Mouse (Mus musculus) limb, embryonic 11.5 days (tissue): Measurements from ENCODE around the gene Ammecr1. TPM values are rescaled to one million over a fixed set of nuclear protein-coding genes. Genes with fewer than 3 reads are reported as not detected.

Experiments
- ATAC-seq: fragments of 200-750 bp; cut with Nextera tagmentation; 2 replicates; pipeline ENCODE4 v1.8.0; 2017; ENCODE audit warnings: low read depth; ENCODE audit not compliant: insufficient number of reproducible peaks, low FRiP score, low TSS enrichment
- DNase-seq: peaks from one replicate; pipeline ENCODE4 v3.0.0-alpha.2; 2015; ENCODE audit warnings: low spot score
- H3K27ac ChIP-seq: fragments of 300-500 bp; sonication (generic); replicated peaks from 2 replicates; pipeline ENCODE4 v1.5.1; 2014; ENCODE audit warnings: low read depth, mild to moderate bottlenecking, low read length
- H3K27me3 ChIP-seq: fragments of 300-500 bp; sonication (generic); 2 replicates; pipeline ENCODE4 v1.6.1; 2014; ENCODE audit warnings: mild to moderate bottlenecking, low read length, mixed read lengths; ENCODE audit not compliant: control insufficient read depth, insufficient read depth
- H3K36me3 ChIP-seq: fragments of 300-500 bp; sonication (generic); 2 replicates; pipeline ENCODE4 v1.6.1; 2014; ENCODE audit warnings: mild to moderate bottlenecking, low read length, moderate library complexity, mixed read lengths; ENCODE audit not compliant: control insufficient read depth, insufficient read depth
- H3K4me1 ChIP-seq: fragments of 300-500 bp; sonication (generic); 2 replicates; pipeline ENCODE4 v1.6.1; 2014; ENCODE audit warnings: low read length, mixed read lengths; ENCODE audit not compliant: control insufficient read depth, insufficient read depth
- H3K4me2 ChIP-seq: fragments of 300-500 bp; sonication (generic); 2 replicates; pipeline ENCODE4 v1.6.1; 2014; ENCODE audit warnings: low read depth, mild to moderate bottlenecking, moderate library complexity; ENCODE audit not compliant: severe bottlenecking
- H3K4me3 ChIP-seq: fragments of 300-500 bp; sonication (generic); 2 replicates; pipeline ENCODE4 v1.5.1; 2014; ENCODE audit warnings: low read depth, low read length
- H3K9ac ChIP-seq: fragments of 300-500 bp; sonication (generic); 2 replicates; pipeline ENCODE4 v1.6.1; 2014; ENCODE audit warnings: mild to moderate bottlenecking, low read length
- H3K9me3 ChIP-seq: fragments of 300-500 bp; sonication (generic); 2 replicates; pipeline ENCODE4 v1.6.1; 2016; ENCODE audit warnings: low read length; ENCODE audit not compliant: control insufficient read depth
- WGBS: fragments of 180-500 bp; shearing (Covaris S2); extraction: QIAGEN DNeasy Blood & Tissue Kit; methylation state at CpG from one replicate; pipeline ENCODE4 v1.1.7; 2014; 5-methylcytosine and 5-hydroxymethylcytosine counted together
- polyA plus RNA-seq: library from polyadenylated mRNA; unstranded; fragments of >200 nt; fragmentation: Nextera tagmentation; extraction: Ambion mirVana; gene quantifications from 2 replicates; pipeline ENCODE4 v1.2.1, GENCODE M21; 2014

The Ammecr1 gene
- polyA plus RNA-seq, 1 experiment from 2014 or later, result 15.5 TPM

DNA sequence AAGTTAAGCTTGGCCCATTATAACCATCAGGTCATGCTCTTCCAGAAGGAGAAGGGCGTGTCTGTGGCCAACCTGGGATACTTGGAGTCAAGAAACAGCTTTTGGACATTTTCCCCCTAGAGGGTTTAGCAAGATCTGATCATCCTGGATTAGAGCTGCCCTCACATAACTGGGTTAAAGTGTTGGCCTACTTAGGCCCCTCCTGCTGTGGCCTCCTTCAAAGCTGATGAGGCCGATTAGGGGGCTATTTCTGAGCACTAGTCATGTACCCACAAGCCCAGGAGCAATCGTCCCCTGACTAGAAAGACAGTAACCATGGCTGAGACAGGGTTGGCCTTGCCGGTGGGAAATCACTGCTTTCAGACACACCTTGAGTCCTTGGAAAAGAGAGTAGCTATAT lies 124.6 kb downstream of the Ammecr1 start:
- Histone ChIP-seq H3K4me1 (no peaks in the 10 kb centered on the region), H3K27ac (no peak overlapping the region), H3K9ac (no peak overlapping the region), H3K9me3 (no peaks in the 10 kb centered on the region), H3K4me3 (no peak overlapping the region), H3K27me3 (no peaks in the 10 kb centered on the region), H3K4me2 (no peak overlapping the region), H3K36me3 (no peaks in the 10 kb centered on the region)
- 81% methylated on average over 4 of the region's 4 CpGs for WGBS
- no peak for DNase-seq
- no peak for ATAC-seq

DNA sequence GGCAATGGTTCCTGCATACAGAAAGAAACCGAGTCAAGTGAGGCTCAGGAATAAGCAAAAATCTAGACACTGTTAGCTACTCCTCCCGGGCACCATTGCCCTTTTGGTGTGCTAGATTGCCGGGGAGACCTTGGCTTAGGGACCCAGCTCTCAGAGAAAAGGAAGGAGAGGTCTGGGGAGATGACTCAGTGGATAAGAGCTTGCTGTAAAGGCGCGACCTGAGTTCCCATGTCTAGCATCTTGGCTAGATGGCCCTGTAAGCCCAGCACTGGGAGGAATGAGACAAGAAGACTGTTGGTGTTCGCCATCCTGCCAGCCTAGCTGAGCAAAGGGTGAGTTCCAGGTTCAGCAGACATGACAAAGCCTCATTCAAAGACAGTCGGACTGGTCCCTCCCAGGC lies 127.1 kb downstream of the Ammecr1 start:
- H3K27me3 ChIP-seq, result no peaks in the 10 kb centered on the region

DNA sequence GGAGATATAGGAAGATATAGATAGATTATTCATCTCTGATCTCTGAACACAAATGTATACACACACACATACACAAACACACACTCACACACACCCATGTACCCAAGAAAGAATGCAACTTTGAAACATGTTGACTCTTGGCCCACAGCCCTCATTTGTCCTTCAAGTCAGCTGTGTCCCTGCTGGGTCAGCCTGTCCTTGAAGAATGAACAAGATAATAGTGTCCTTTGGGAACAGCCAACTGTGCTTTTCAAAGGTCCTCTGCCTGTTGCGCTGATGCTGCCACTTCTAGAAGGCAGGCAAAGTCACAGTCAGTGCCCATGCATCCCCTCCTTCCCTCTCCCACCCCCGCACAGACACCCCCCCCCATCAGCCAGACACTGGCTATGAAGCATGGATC lies 127.7 kb downstream of the Ammecr1 start:
- ATAC-seq, result no peak
- no peaks in the 10 kb centered on the region for H3K27me3 ChIP-seq
- H3K9me3 ChIP-seq, result no peaks in the 10 kb centered on the region
- WGBS, result 91% methylated on average over 2 of the region's 2 CpGs
- no peak overlapping the region for H3K9ac ChIP-seq
- DNase-seq, result no peak
- H3K4me1 ChIP-seq, result no peaks in the 10 kb centered on the region
- no peaks in the 10 kb centered on the region for H3K36me3 ChIP-seq
- H3K4me3 ChIP-seq, result no peak overlapping the region
- H3K4me2 ChIP-seq, result no peak overlapping the region
- H3K27ac ChIP-seq, result no peak overlapping the region

More for the DNA sequence above, 127.1 kb downstream of the Ammecr1 start:
- no peak overlapping the region for H3K4me3 ChIP-seq
- no peaks in the 10 kb centered on the region for H3K9me3 ChIP-seq
- ATAC-seq (no peak), DNase-seq (no peak)
- H3K4me2 ChIP-seq, result no peak overlapping the region
- 87% methylated on average over 7 of the region's 7 CpGs for WGBS
- no peak overlapping the region for H3K9ac ChIP-seq
- no peaks in the 10 kb centered on the region for H3K4me1 ChIP-seq
- H3K36me3 ChIP-seq, result no peaks in the 10 kb centered on the region
- H3K27ac ChIP-seq, result no peak overlapping the region

DNA sequence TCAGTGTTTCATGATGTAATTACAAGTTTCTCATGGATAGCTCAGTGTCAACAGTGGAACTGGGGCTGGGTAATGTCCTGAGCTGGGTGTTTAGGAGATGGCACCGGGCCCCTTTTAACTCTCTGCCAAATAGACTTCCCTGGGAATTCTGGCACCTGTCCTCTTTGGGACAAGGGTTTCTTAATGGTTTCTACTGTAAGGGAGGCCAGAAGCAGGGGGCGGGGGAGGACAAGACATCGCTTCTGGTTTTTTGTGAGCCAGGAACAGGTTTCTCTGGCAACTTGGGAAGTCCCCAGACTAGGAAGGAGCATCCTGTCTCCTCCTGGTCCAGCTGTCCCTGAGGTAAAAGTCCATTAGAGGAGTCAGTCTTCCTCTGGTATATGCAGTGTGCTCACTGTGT lies 129.2 kb downstream of the Ammecr1 start:
- no peak overlapping the region for H3K4me2 ChIP-seq
- ATAC-seq (no peak), DNase-seq (no peak)
- no peak overlapping the region for H3K9ac ChIP-seq
- WGBS, result 98% methylated on average over 3 of the region's 3 CpGs
- H3K27ac ChIP-seq, result no peak overlapping the region
- no peaks in the 10 kb centered on the region for H3K36me3 ChIP-seq
- H3K27me3 ChIP-seq, result no peaks in the 10 kb centered on the region
- no peaks in the 10 kb centered on the region for H3K4me1 ChIP-seq
- H3K4me3 ChIP-seq, result no peak overlapping the region
- no peaks in the 10 kb centered on the region for H3K9me3 ChIP-seq

DNA sequence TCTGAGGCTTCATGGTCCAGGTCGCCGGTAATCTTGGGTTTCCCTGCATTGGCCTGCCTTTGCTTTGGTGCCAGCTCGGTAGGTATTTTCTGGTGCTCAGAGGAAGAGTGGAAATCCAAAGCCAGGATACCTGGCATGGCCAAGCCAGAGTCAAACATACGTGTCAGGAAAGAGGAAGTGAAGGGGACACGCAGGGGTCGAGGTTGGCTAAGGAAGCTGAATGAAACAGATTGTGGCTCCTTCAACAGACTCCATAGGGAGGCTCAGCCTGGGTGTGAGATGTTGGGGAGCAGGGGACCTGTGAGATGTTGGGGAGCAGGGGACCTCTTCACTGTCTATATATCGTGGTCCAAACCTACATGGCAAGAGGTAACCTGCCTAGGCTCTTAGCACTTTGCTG lies 130.1 kb downstream of the Ammecr1 start:
- H3K4me3 ChIP-seq, result no peak overlapping the region
- no peak overlapping the region for H3K27ac ChIP-seq
- no peaks in the 10 kb centered on the region for H3K4me1 ChIP-seq
- H3K9me3 ChIP-seq, result no peaks in the 10 kb centered on the region
- no peaks in the 10 kb centered on the region for H3K27me3 ChIP-seq
- H3K9ac ChIP-seq, result no peak overlapping the region
- ATAC-seq (no peak), DNase-seq (no peak)
- 92% methylated on average over 7 of the region's 7 CpGs for WGBS
- no peak overlapping the region for H3K4me2 ChIP-seq
- no peaks in the 10 kb centered on the region for H3K36me3 ChIP-seq

DNA sequence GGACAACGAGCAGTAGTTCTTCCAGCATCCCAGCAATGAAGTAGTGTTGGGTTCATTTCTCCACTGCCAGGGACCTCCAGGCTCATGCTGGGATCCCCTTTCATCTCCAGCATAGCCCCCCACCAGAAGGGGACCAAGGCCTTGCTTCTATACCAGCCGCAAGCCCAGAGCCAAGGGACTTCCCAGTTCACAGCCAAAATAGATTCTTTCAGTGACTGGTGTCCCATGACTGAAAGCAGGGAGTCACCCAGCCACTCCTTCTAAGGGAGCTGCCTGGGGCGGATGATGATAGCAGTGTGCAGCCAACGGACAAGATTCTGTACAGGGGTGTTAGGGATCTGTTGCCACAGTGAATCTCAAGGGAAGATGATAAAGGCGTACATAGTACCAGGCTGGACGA lies 131.7 kb downstream of the Ammecr1 start:
- Histone ChIP-seq H3K9me3 (no peaks in the 10 kb centered on the region), H3K4me2 (no peak overlapping the region), H3K9ac (no peak overlapping the region), H3K27me3 (no peaks in the 10 kb centered on the region), H3K4me3 (no peak overlapping the region), H3K4me1 (no peaks in the 10 kb centered on the region), H3K27ac (no peak overlapping the region), H3K36me3 (no peaks in the 10 kb centered on the region)
- no peak for ATAC-seq
- WGBS, result 92% methylated on average over 6 of the region's 6 CpGs
- DNase-seq, result no peak

DNA sequence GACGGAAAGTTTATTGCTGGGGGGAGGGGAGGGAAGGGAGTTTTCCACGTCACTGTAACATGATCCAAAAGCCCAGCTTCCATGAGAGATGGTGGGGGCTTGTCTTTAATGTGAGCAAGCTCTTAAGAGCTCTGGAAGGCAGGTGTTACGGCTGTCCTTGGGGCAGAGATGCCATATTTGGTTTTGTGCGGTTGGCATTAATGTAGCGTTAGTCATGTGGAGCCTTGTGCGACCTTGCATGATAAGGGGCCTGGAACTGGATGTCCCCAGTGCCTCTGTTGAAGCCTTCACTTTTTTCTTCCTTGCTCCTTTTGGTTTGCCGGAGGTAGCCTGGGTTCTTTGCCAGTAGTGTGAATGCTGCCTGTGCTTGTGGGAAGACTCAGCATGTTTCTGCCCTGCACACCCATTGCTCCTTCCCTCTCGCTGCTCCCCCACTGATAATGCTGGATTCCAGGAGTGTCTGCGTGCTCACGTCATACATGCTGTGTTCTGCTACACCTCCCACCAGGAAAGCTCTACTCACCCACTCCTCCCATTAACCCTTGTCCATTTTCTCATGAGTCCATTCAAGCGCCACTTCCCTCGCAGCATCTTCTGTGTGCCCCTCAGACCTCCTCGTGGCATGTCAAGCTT lies 133.2 kb downstream of the Ammecr1 start:
- H3K27ac ChIP-seq, result no peak overlapping the region
- WGBS, result 77% methylated on average over 13 of the region's 13 CpGs
- H3K4me2 ChIP-seq, result no peak overlapping the region
- no peak overlapping the region for H3K9ac ChIP-seq
- no peaks in the 10 kb centered on the region for H3K36me3 ChIP-seq
- no peak overlapping the region for H3K4me3 ChIP-seq
- no peaks in the 10 kb centered on the region for H3K9me3 ChIP-seq
- no peak for DNase-seq
- no peaks in the 10 kb centered on the region for H3K27me3 ChIP-seq
- no peaks in the 10 kb centered on the region for H3K4me1 ChIP-seq
- no peak for ATAC-seq

DNA sequence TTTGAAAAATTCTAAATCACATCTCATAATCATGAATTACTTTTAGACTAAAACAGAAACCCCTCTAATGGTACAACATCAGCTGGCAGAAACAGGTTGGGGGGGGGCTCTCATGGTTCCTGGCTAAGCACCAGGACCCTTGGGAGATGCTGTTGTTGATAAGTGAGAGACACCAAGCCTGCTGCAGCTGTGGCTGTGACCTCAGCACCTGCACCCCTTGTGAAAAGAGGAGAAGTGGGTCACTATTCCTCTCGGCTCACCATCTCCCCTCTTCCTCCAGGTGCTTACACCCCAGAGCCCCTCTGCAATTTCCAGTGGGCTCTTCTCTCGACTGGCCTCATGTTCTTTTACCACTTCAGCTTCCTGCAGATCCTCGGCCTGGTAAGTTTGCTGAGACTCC lies 134.3 kb downstream of the Ammecr1 start:
- no peaks in the 10 kb centered on the region for H3K9me3 ChIP-seq
- H3K27ac ChIP-seq, result no peak overlapping the region
- H3K4me3 ChIP-seq, result no peak overlapping the region
- no peak overlapping the region for H3K9ac ChIP-seq
- 68% methylated on average over 3 of the region's 3 CpGs for WGBS
- DNase-seq (no peak), ATAC-seq (no peak)
- H3K4me2 ChIP-seq, result no peak overlapping the region
- H3K4me1 ChIP-seq, result no peaks in the 10 kb centered on the region
- H3K27me3 ChIP-seq, result no peaks in the 10 kb centered on the region
- no peaks in the 10 kb centered on the region for H3K36me3 ChIP-seq

DNA sequence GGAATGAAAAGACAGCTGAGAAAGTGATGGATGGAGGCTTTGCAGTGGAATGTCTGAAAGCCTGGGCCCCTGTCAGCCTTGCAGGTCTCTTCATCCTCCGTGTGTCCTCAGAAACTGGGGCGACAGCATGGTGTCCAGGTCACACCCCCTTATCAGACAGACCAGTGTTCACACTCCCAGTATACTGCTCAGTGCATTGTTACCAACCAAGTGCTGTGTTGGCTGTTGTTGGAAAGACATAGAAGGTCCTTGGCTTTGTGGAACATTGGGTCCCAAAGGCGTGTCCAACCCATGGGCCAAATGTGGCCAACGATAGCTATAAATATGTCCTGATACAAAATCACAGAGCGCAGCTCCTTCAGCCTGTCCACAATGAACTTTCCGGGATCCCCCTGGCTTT lies 136.0 kb downstream of the Ammecr1 start:
- Histone ChIP-seq H3K4me1 (no peaks in the 10 kb centered on the region), H3K4me2 (no peak overlapping the region), H3K9me3 (no peaks in the 10 kb centered on the region), H3K27ac (no peak overlapping the region), H3K27me3 (no peaks in the 10 kb centered on the region), H3K9ac (no peak overlapping the region), H3K4me3 (no peak overlapping the region), H3K36me3 (no peaks in the 10 kb centered on the region)
- DNase-seq, result no peak
- ATAC-seq, result no peak
- 92% methylated on average over 6 of the region's 6 CpGs for WGBS
